Mouse (Mus musculus) brain, adult 10 weeks (tissue): ENCODE measurements around the gene Prss44. TPM values are rescaled to one million over a fixed set of nuclear protein-coding genes. Genes with fewer than 3 reads are reported as not detected.

Source experiments
- polyA plus RNA-seq: library from polyadenylated mRNA; stranded (reverse); fragments of 350-450 nt; fragmentation: Illumina TruSeq; extraction: RNeasy Lipid Tissue Mini Kit (QIAGEN cat#74804); gene quantifications from one replicate; pipeline ENCODE4 v1.2.3, GENCODE M21; 2015; ENCODE audit warnings: low read depth, low replicate concordance

The Prss44 gene
- not detected for polyA plus RNA-seq

DNA sequence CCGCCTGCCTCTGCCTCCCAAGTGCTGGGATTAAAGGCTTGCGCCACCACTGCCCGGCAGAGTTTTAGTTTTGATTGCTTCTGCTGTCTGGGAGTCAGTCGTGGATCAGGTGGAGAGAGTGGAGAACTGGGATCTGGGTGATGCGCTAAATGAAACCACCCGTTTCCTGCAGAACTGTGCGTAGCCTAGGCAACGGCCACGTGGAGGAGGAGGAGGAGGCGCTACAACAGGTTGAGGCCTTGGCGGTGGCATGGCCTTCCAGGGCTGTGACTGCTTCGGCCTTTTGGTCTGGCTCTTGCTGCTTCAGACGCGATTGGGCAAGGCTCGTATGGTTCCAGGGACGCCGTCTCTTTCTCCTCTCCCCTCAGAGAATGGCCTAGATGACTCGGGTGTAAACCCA lies at the start of gene Prss44:
Gene Prss44, plus strand, starts transcription at position 206 of the 400 bp plus-strand sequence.

GRCm38 (mm10) chr9:110797866-110798265 lies 15.9 kb upstream of the Prss44 start, which contains the start of gene Prss42:
Gene Prss42 (plus strand): TSS chr9:110798166.

GRCm38 (mm10) chr9:110826390-110826789 lies 12.6 kb downstream of the Prss44 start, which contains the start of gene Prss43:
Gene Prss43 (plus strand): TSS chr9:110826690.

DNA sequence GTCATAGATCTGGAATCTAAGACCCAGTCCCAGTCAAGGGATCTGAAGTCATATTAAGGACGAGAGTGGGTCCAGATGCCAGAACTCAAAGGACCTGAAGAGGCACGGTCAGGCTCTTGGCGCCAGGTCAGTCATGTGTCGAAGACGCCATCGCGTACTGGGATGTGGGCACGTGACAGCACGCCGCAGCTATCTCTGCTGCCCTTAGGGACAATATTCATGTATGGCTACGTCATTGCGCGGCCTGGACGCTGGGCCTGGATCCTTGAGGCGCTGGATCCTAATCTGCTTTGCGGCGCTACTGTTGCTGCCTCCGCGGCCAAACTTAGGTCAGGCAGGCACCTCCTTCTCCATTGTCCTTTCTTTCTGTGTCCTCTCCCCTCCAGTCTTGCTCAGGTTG lies 20.6 kb downstream of the Prss44 start, which contains the start of gene Prss45:
Gene Prss45, plus strand, starts transcription at position 178 of the 400 bp plus-strand sequence.

DNA sequence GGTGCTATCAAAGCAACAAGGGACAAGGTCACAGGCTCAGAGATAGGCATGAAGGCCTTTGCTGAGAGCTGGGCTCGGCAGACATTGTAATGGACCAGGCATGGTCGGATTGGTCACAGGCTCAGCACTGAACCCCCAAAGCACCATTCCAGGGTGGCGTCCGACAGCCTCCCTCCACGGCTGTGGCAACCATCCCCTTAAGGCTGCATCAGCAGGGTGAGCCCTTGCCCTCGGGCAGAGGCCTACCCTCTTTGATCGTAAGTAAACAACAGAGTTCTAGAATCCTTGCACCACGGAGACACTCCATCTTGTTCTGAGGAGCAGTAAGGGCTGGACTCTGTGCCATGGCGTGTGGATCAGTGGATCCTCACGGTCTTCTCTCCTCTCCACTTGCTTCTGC lies 30.4 kb downstream of the Prss44 start, which contains the start of gene Prss46:
Gene Prss46, plus strand, starts transcription at position 301 of the 400 bp plus-strand sequence.

GRCm38 (mm10) chr9:110857781-110858472 lies 44.1 kb downstream of the Prss44 start, which contains the start of gene Prss50:
Gene Prss50 (plus strand): TSS chr9:110857967.

Other genes with a start within 250 kb of the Prss44 start
- 4.7 TPM for gene Nradd, start 189.5 kb upstream of the Prss44 start, polyA plus RNA-seq
- 4.8 TPM for gene Nbeal2, start 159.8 kb upstream of the Prss44 start, polyA plus RNA-seq
- 76.8 TPM for gene Ccdc12, start 157.5 kb upstream of the Prss44 start, polyA plus RNA-seq
- not detected for gene Myl3, start 72.1 kb upstream of the Prss44 start, polyA plus RNA-seq
- gene Pth1r, start 66.8 kb upstream of the Prss44 start, polyA plus RNA-seq, result 6.1 TPM
- gene Prss42, start 15.8 kb upstream of the Prss44 start, polyA plus RNA-seq, result not detected
- gene Prss43, start 12.7 kb downstream of the Prss44 start, polyA plus RNA-seq, result 0.37 TPM
- gene Prss45, start 20.6 kb downstream of the Prss44 start, polyA plus RNA-seq, result 0.79 TPM
- not detected for gene Prss46, start 30.5 kb downstream of the Prss44 start, polyA plus RNA-seq
- gene Prss50, start 44.0 kb downstream of the Prss44 start, polyA plus RNA-seq, result 0.62 TPM
- 7.3 TPM for gene Als2cl, start 65.9 kb downstream of the Prss44 start, polyA plus RNA-seq
- gene Tmie, start 66.1 kb downstream of the Prss44 start, polyA plus RNA-seq, result 5.3 TPM
- not detected for gene Fam240a, start 102.9 kb downstream of the Prss44 start, polyA plus RNA-seq
- gene Tdgf1, start 132.2 kb downstream of the Prss44 start, polyA plus RNA-seq, result 0.98 TPM
- 2.5 TPM for gene Lrrc2, start 137.6 kb downstream of the Prss44 start, polyA plus RNA-seq
- gene Rtp3, start 176.6 kb downstream of the Prss44 start, polyA plus RNA-seq, result 0.24 TPM
- 3.2 TPM for gene Ltf, start 205.3 kb downstream of the Prss44 start, polyA plus RNA-seq
- gene Ccrl2, start 243.5 kb downstream of the Prss44 start, polyA plus RNA-seq, result 2.9 TPM